Mouse (Mus musculus): Measurements from ENCODE around the gene Cgn. TPM values are rescaled to one million over a fixed set of nuclear protein-coding genes. Genes with fewer than 3 reads are reported as not detected.
A peak's percentile ranks its signal among the peaks of the same experiment; 100 is the strongest.

Cgn gene
- polyA plus RNA-seq, 1 experiment from 2014 or later = 3.3 TPM

- no peaks in the 10 kb centered on the region for H3K4me1 ChIP-seq (ENCODE audit: control insufficient read depth, insufficient read depth, low read length)
- H3K27ac ChIP-seq (replicated peaks; ENCODE audit: low read depth, low read length) = no peak overlapping the region
- WGBS = 51% methylated on average over 23 of the region's 24 CpGs
- DNase-seq (ENCODE audit: low spot score) (peak; percentile 77), ATAC-seq (replicated peaks; ENCODE audit: insufficient number of reproducible peaks, low FRiP score, low TSS enrichment, low read depth) (peak; percentile 77)
- no peak overlapping the region for H3K4me2 ChIP-seq (ENCODE audit: low read depth, low read length)
- H3K36me3 ChIP-seq (replicated peaks; ENCODE audit: control insufficient read depth, insufficient read depth, low read depth, low read length) = no peaks in the 10 kb centered on the region
- H3K9ac ChIP-seq (replicated peaks; ENCODE audit: low read length) = no peak overlapping the region
- no peaks in the 10 kb centered on the region for H3K9me3 ChIP-seq (replicated peaks; ENCODE audit: control insufficient read depth, low read length)
- no peak overlapping the region for H3K4me3 ChIP-seq (ENCODE audit: low read depth, low read length)
- no peaks in the 10 kb centered on the region for H3K27me3 ChIP-seq (ENCODE audit: control insufficient read depth, insufficient read depth, low read length)
These were observed 33.4 kb upstream of the Cgn start for GRCm38 (mm10) chr3:94819452-94820425.

- H3K4me3 ChIP-seq (ENCODE audit: low read depth, low read length) = no peak overlapping the region
- ATAC-seq (replicated peaks; ENCODE audit: insufficient number of reproducible peaks, low FRiP score, low TSS enrichment, low read depth) (no peak), DNase-seq (ENCODE audit: low spot score) (no peak)
- no peak overlapping the region for H3K4me2 ChIP-seq (ENCODE audit: low read depth, low read length)
- H3K27ac ChIP-seq (replicated peaks; ENCODE audit: low read depth, low read length) = no peak overlapping the region
- H3K27me3 ChIP-seq (ENCODE audit: control insufficient read depth, insufficient read depth, low read length) = no peaks in the 10 kb centered on the region
- no peak overlapping the region for H3K9ac ChIP-seq (replicated peaks; ENCODE audit: low read length)
- H3K36me3 ChIP-seq (replicated peaks; ENCODE audit: control insufficient read depth, insufficient read depth, low read depth, low read length) = no peaks in the 10 kb centered on the region
- no peaks in the 10 kb centered on the region for H3K4me1 ChIP-seq (ENCODE audit: control insufficient read depth, insufficient read depth, low read length)
- WGBS = 84% methylated on average over 2 of the region's 2 CpGs
- H3K9me3 ChIP-seq (replicated peaks; ENCODE audit: control insufficient read depth, low read length) = no peaks in the 10 kb centered on the region
These were observed 31.4 kb upstream of the Cgn start for GRCm38 (mm10) chr3:94817731-94818130.

- Histone ChIP-seq H3K36me3 (replicated peaks; ENCODE audit: control insufficient read depth, insufficient read depth, low read depth, low read length) (no peaks in the 10 kb centered on the region), H3K4me3 (ENCODE audit: low read depth, low read length) (no peak overlapping the region), H3K9me3 (replicated peaks; ENCODE audit: control insufficient read depth, low read length) (no peaks in the 10 kb centered on the region), H3K4me2 (ENCODE audit: low read depth, low read length) (no peak overlapping the region), H3K9ac (replicated peaks; ENCODE audit: low read length) (no peak overlapping the region), H3K4me1 (ENCODE audit: control insufficient read depth, insufficient read depth, low read length) (no peaks in the 10 kb centered on the region), H3K27ac (replicated peaks; ENCODE audit: low read depth, low read length) (no peak overlapping the region), H3K27me3 (ENCODE audit: control insufficient read depth, insufficient read depth, low read length) (no peaks in the 10 kb centered on the region)
- DNase-seq (ENCODE audit: low spot score) (no peak), ATAC-seq (replicated peaks; ENCODE audit: insufficient number of reproducible peaks, low FRiP score, low TSS enrichment, low read depth) (no peak)
These were observed 29.3 kb upstream of the Cgn start for GRCm38 (mm10) chr3:94815603-94816002.

GRCm38 (mm10) chr3:94814663-94815062 lies 28.4 kb upstream of the Cgn start:
- 79% methylated on average over 4 of the region's 4 CpGs for WGBS
- H3K9me3 ChIP-seq (replicated peaks; ENCODE audit: control insufficient read depth, low read length) = no peaks in the 10 kb centered on the region
- no peak overlapping the region for H3K27ac ChIP-seq (replicated peaks; ENCODE audit: low read depth, low read length)
- H3K4me3 ChIP-seq (ENCODE audit: low read depth, low read length) = no peak overlapping the region
- H3K9ac ChIP-seq (replicated peaks; ENCODE audit: low read length) = no peak overlapping the region
- no peak overlapping the region for H3K4me2 ChIP-seq (ENCODE audit: low read depth, low read length)
- no peaks in the 10 kb centered on the region for H3K36me3 ChIP-seq (replicated peaks; ENCODE audit: control insufficient read depth, insufficient read depth, low read depth, low read length)
- ATAC-seq (replicated peaks; ENCODE audit: insufficient number of reproducible peaks, low FRiP score, low TSS enrichment, low read depth) (no peak), DNase-seq (ENCODE audit: low spot score) (no peak)
- H3K27me3 ChIP-seq (ENCODE audit: control insufficient read depth, insufficient read depth, low read length) = no peaks in the 10 kb centered on the region
- no peaks in the 10 kb centered on the region for H3K4me1 ChIP-seq (ENCODE audit: control insufficient read depth, insufficient read depth, low read length)

- no peaks in the 10 kb centered on the region for H3K27me3 ChIP-seq (ENCODE audit: control insufficient read depth, insufficient read depth, low read length)
- no peak for ATAC-seq (replicated peaks; ENCODE audit: insufficient number of reproducible peaks, low FRiP score, low TSS enrichment, low read depth)
These were observed 27.8 kb upstream of the Cgn start for GRCm38 (mm10) chr3:94814063-94814462.

GRCm38 (mm10) chr3:94813651-94814050 lies 27.4 kb upstream of the Cgn start:
- WGBS = 95% methylated on average over 3 of the region's 3 CpGs
- no peak for DNase-seq (ENCODE audit: low spot score)
- no peaks in the 10 kb centered on the region for H3K36me3 ChIP-seq (replicated peaks; ENCODE audit: control insufficient read depth, insufficient read depth, low read depth, low read length)
- no peak overlapping the region for H3K27ac ChIP-seq (replicated peaks; ENCODE audit: low read depth, low read length)
- H3K4me2 ChIP-seq (ENCODE audit: low read depth, low read length) = no peak overlapping the region
- no peaks in the 10 kb centered on the region for H3K27me3 ChIP-seq (ENCODE audit: control insufficient read depth, insufficient read depth, low read length)
- no peaks in the 10 kb centered on the region for H3K9me3 ChIP-seq (replicated peaks; ENCODE audit: control insufficient read depth, low read length)
- no peak for ATAC-seq (replicated peaks; ENCODE audit: insufficient number of reproducible peaks, low FRiP score, low TSS enrichment, low read depth)
- H3K4me1 ChIP-seq (ENCODE audit: control insufficient read depth, insufficient read depth, low read length) = no peaks in the 10 kb centered on the region
- H3K9ac ChIP-seq (replicated peaks; ENCODE audit: low read length) = no peak overlapping the region
- H3K4me3 ChIP-seq (ENCODE audit: low read depth, low read length) = no peak overlapping the region

More at GRCm38 (mm10) chr3:94814063-94814462, 27.8 kb upstream of the Cgn start:
- H3K9me3 ChIP-seq (replicated peaks; ENCODE audit: control insufficient read depth, low read length) = no peaks in the 10 kb centered on the region
- no peak for DNase-seq (ENCODE audit: low spot score)
- no peak overlapping the region for H3K9ac ChIP-seq (replicated peaks; ENCODE audit: low read length)
- H3K4me2 ChIP-seq (ENCODE audit: low read depth, low read length) = no peak overlapping the region
- no peaks in the 10 kb centered on the region for H3K4me1 ChIP-seq (ENCODE audit: control insufficient read depth, insufficient read depth, low read length)
- H3K4me3 ChIP-seq (ENCODE audit: low read depth, low read length) = no peak overlapping the region
- WGBS = 86% methylated on average over 4 of the region's 4 CpGs
- H3K36me3 ChIP-seq (replicated peaks; ENCODE audit: control insufficient read depth, insufficient read depth, low read depth, low read length) = no peaks in the 10 kb centered on the region
- H3K27ac ChIP-seq (replicated peaks; ENCODE audit: low read depth, low read length) = no peak overlapping the region

GRCm38 (mm10) chr3:94811628-94812027 lies 25.3 kb upstream of the Cgn start:
- H3K4me2 ChIP-seq (ENCODE audit: low read depth, low read length) = no peak overlapping the region
- H3K4me3 ChIP-seq (ENCODE audit: low read depth, low read length) = no peak overlapping the region
- H3K27ac ChIP-seq (replicated peaks; ENCODE audit: low read depth, low read length) = no peak overlapping the region
- no peaks in the 10 kb centered on the region for H3K9me3 ChIP-seq (replicated peaks; ENCODE audit: control insufficient read depth, low read length)
- H3K4me1 ChIP-seq (ENCODE audit: control insufficient read depth, insufficient read depth, low read length) = no peaks in the 10 kb centered on the region
- H3K27me3 ChIP-seq (ENCODE audit: control insufficient read depth, insufficient read depth, low read length) = no peaks in the 10 kb centered on the region
- DNase-seq (ENCODE audit: low spot score) = peak; percentile 44
- H3K9ac ChIP-seq (replicated peaks; ENCODE audit: low read length) = no peak overlapping the region; the same call in 1 of the 2 replicates
- no peaks in the 10 kb centered on the region for H3K36me3 ChIP-seq (replicated peaks; ENCODE audit: control insufficient read depth, insufficient read depth, low read depth, low read length)
- WGBS = 17% methylated on average over 4 of the region's 4 CpGs
- no peak for ATAC-seq (replicated peaks; ENCODE audit: insufficient number of reproducible peaks, low FRiP score, low TSS enrichment, low read depth)

- H3K27ac ChIP-seq (replicated peaks; ENCODE audit: low read depth, low read length) = no peak overlapping the region
- no peak for DNase-seq (ENCODE audit: low spot score)
- H3K9ac ChIP-seq (replicated peaks; ENCODE audit: low read length) = no peak overlapping the region
- no peak overlapping the region for H3K4me3 ChIP-seq (ENCODE audit: low read depth, low read length)
- ATAC-seq (replicated peaks; ENCODE audit: insufficient number of reproducible peaks, low FRiP score, low TSS enrichment, low read depth) = no peak
- H3K27me3 ChIP-seq (ENCODE audit: control insufficient read depth, insufficient read depth, low read length) = no peaks in the 10 kb centered on the region
- no peak overlapping the region for H3K4me2 ChIP-seq (ENCODE audit: low read depth, low read length)
- no peaks in the 10 kb centered on the region for H3K9me3 ChIP-seq (replicated peaks; ENCODE audit: control insufficient read depth, low read length)
- no peaks in the 10 kb centered on the region for H3K4me1 ChIP-seq (ENCODE audit: control insufficient read depth, insufficient read depth, low read length)
- 88% methylated on average over 1 of the region's 1 CpGs for WGBS
- no peaks in the 10 kb centered on the region for H3K36me3 ChIP-seq (replicated peaks; ENCODE audit: control insufficient read depth, insufficient read depth, low read depth, low read length)
These were observed 22.0 kb upstream of the Cgn start for GRCm38 (mm10) chr3:94808296-94808695.

Measured in embryonic facial prominence, embryonic 11.5 days (tissue).